Mouse (Mus musculus): ENCODE data around the gene Gm12166. TPM values are rescaled to one million over a fixed set of nuclear protein-coding genes. Genes with fewer than 3 reads are reported as not detected.

Gm12166 gene
- polyA plus RNA-seq (2012; rRNA removed; ENCODE audit: low replicate concordance): 12.8 and 17.6 TPM in 2 replicates

GRCm38 (mm10) chr11:46052105-46052659, at the start of gene Gm12166:
Gene Gm12166 (minus strand): TSS chr11:46052321.

DNA sequence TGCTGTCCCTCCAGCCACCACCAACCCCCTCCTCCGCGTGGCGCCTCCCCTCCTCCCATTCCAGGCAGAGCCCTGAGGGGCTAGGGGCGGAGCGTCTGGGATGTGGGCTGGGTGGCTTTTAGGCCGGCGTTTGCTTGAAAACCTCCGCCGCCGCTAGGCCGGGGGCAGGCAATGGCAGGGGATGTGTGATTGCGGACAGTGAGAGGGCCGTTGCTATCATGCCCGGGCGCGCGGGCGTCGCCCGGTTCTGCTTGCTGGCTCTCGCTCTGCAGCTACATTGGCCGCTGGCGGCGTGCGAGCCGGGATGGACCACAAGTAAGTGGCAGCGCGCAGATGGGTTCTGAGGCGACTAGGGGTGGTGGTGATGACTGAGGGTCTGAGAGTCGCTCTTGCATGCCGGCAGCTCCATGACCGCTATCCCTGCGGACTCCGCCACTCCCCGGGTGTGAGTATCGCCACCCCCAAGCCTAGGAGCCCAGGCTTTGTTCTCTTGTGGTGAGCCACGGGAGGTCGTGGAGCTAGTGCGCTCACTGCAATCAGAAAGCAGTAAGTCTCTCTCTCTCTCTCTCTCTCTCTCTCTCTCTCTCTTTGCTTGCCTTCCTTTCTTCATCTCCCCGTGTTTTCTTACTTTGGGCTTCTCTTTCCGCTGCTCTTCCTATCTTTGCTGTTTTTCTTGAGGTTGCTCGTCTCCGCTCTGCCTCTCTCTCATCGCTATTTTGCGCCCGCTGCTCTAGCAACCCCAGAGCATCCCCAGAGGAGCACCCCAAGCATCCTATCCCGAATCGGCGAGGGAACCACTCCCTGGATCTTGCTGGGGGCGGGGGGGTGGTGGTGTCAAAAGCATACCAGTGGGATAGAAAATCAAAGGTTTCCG, 4.0 kb upstream of the Gm12166 start, which contains the start of gene Adam19:
Gene Adam19, plus strand, starts transcription at position 97 of the 874 bp plus-strand sequence.

Other genes with a start within 250 kb of the Gm12166 start
- 40.1 and 70.6 TPM in 2 replicates for gene Clint1, start 200.3 kb downstream of the Gm12166 start, polyA plus RNA-seq (2012; rRNA removed; ENCODE audit: low replicate concordance)
- 2.8 and 5.8 TPM in 2 replicates for gene Lsm11, start 107.4 kb downstream of the Gm12166 start, polyA plus RNA-seq (2012; rRNA removed; ENCODE audit: low replicate concordance)
- 9.7 and 12.6 TPM in 2 replicates for gene Thg1l, start 96.8 kb downstream of the Gm12166 start, polyA plus RNA-seq (2012; rRNA removed; ENCODE audit: low replicate concordance)
- 0.10 and 0.23 TPM in 2 replicates for gene Sox30, start 72.0 kb downstream of the Gm12166 start, polyA plus RNA-seq (2012; rRNA removed; ENCODE audit: low replicate concordance)
- gene Adam19, start 3.7 kb upstream of the Gm12166 start, polyA plus RNA-seq (2012; rRNA removed; ENCODE audit: low replicate concordance): 16.5 and 30.5 TPM in 2 replicates
- 0.59 and 3.9 TPM in 2 replicates for gene Nipal4, start 114.2 kb upstream of the Gm12166 start, polyA plus RNA-seq (2012; rRNA removed; ENCODE audit: low replicate concordance)
- gene Fndc9, start 183.2 kb upstream of the Gm12166 start, polyA plus RNA-seq (2012; rRNA removed; ENCODE audit: low replicate concordance): 0.08 TPM in 1 of 2 replicates, not detected in the other

All from subcutaneous adipose tissue, adult 2 months (tissue).